Mouse (Mus musculus) ES-E14 (cell line): ENCODE measurements around the gene Prdm9.

Source experiments
- HCFC1 ChIP-seq: IDR thresholded peaks from 2 replicates; pipeline ENCODE4 v1.6.1; 2012; ENCODE audit warnings: low read length, inconsistent platforms, borderline replicate concordance; ENCODE audit not compliant: insufficient read depth
- MAFK ChIP-seq: IDR thresholded peaks from 2 replicates; pipeline ENCODE4 v1.6.1; 2014; ENCODE audit warnings: mild to moderate bottlenecking, low read depth, low read length, inconsistent platforms; ENCODE audit not compliant: insufficient read depth
- ZC3H11A ChIP-seq: IDR thresholded peaks from 2 replicates; pipeline ENCODE4 v1.6.1; 2012; ENCODE audit warnings: low read depth, mild to moderate bottlenecking, inconsistent platforms, low read length, borderline replicate concordance

GRCm38 (mm10) chr17:15517776-15518175 lies 46.4 kb downstream of the Prdm9 start:
- TF ChIP-seq ZC3H11A = no peak
- no peak for TF ChIP-seq HCFC1
- no peak for TF ChIP-seq MAFK
